Mouse (Mus musculus): Measurements from ENCODE around the gene Snrpg. TPM values are rescaled to one million over a fixed set of nuclear protein-coding genes. Genes with fewer than 3 reads are reported as not detected.
"Not testable (repeated sequence)": the region's sequence is repeated elsewhere in the genome, so short reads cannot be mapped to it uniquely, and the experiment has no call there.

The Snrpg gene
- 46.0 to 69.5 TPM (median 61.3 TPM) in 3 replicates for total RNA-seq (2017)

DNA sequence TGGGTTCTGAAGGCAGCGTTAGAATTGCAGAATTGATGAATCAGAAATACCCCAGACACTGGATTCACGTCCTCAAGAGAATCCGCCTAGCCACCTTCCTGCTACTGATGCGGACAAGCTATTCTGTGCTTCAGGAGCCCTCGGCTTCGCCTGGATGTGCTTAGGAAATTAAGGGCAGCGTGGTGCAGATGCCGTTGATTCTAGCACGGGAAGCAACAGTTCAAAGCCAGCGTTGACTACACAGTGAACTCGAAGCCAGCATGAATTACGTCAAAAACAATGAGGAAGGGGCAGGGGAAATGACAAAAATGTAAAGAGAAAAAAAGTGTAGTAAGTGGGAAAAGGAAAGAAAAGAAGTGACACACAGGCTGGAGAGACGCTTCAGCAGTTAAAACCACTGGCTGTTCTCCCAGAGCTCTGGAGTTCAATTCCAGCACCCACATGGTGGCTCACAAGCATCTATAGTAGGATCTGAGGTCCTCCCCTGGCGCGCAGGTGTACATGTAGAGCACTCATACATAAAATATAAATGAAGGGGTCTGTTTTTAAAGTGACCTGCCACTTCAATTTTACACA lies at the start of gene Snrpg:
Gene Snrpg, plus strand, starts transcription at position 541 of the 576 bp plus-strand sequence.
- no peak for ATAC-seq (replicated peaks; ENCODE audit: insufficient number of reproducible peaks, low FRiP score, low TSS enrichment, poor library complexity, severe bottlenecking)

DNA sequence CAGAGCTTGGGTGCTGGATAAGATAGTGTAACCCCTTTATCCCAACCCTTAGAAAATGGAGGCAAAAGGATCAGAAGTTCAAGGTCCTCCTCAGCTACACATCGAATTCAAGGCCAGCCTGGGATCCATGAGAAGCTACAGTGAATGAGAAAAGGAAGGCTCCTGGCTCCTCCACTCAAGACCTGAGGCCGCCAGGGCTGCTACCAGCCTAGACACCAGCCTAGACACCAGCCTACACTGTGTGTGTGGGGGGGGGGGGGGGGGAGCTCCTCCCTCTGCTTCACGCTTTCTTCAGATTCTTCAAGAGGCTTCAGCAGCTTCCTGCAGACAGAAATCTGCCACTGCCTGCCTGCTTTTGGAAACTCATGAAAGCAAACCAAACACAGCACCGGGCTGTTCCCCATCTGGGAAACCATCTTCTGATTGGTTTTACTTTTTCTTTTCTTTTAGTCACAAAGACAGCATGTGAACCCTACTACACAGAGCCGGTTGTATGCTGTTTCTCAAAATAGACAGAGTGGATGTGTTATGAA lies 49.0 kb upstream of the Snrpg start:
- ATAC-seq (replicated peaks; ENCODE audit: insufficient number of reproducible peaks, low FRiP score, low TSS enrichment, poor library complexity, severe bottlenecking), result no peak

DNA sequence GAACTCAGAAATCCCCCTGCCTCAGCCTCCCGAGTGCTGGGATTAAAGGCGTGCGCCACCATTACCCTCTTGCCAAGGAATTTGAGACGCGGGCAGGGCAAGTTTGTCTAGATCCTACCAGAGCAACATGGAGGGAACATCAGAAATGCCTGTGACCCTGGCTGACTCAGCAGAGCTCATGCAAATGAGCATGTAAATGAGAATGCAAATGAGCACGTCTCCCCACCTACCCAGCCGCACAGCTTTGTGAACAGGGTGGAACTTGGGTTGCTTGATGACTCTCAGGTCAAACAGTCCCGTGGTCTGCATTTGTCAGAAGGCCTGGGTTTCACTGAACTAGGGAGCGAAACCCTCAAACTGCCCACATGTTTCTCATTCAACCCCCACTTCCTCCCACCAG lies 48.1 kb upstream of the Snrpg start:
- ATAC-seq (replicated peaks; ENCODE audit: insufficient number of reproducible peaks, low FRiP score, low TSS enrichment, poor library complexity, severe bottlenecking), result no peak

DNA sequence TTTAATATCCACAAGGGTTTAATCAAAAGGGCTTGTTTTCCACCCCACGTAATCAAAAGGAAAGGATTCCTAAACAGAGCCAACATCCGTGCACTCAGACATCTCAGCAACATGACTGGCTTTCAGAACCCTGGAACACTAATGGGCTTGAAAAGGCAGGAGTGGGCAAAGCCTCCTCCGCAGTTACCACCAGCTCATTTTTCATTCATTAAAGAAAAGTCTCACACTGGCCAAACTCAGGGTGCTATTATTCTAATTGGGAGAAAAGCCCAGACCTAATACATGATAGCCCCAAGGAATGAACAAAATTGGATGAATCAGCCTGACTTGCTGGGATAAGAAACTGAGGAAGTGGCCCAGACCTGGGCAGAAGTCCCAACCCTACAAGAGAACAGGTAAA lies 46.7 kb upstream of the Snrpg start:
- no peak for ATAC-seq (replicated peaks; ENCODE audit: insufficient number of reproducible peaks, low FRiP score, low TSS enrichment, poor library complexity, severe bottlenecking)

DNA sequence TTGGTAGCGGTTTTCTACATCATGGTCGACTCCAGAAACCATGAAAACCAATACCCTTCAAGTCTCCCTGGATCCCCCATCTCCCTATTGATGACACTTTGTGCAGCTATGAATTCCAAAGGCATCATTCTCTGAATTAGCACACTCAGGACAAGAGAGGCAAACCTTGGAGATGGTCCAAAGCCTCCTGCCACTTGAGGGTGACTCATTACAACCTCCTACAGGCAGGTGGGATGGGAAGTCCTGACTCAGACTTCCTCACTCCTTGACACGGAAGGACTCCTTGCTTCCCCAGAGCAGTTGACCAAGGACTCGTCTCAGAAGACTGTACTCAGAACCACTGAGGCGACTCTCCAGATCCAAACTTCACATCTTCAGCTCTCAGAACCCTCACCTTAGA lies 45.5 kb upstream of the Snrpg start:
- ATAC-seq (replicated peaks; ENCODE audit: insufficient number of reproducible peaks, low FRiP score, low TSS enrichment, poor library complexity, severe bottlenecking), result no peak

DNA sequence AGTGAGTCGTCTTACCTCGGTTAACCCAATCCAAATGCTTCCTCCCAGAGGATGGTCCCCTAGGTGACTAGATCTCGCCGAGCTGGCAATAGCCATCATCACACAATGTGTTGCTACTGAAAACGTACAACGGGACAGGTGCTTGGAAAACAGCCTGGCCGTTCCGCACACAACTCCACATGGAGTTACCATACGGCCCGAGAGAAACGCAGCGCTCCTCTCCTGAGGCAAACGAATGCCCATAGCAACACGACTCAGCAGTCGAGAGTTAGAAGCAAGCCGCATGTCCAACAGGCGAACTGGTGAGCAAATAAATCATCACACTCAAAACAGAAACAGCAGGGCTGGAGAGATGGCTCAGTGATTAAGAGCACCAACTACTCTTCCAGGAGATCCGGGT lies 44.2 kb upstream of the Snrpg start:
- ATAC-seq (replicated peaks; ENCODE audit: insufficient number of reproducible peaks, low FRiP score, low TSS enrichment, poor library complexity, severe bottlenecking), result no peak

DNA sequence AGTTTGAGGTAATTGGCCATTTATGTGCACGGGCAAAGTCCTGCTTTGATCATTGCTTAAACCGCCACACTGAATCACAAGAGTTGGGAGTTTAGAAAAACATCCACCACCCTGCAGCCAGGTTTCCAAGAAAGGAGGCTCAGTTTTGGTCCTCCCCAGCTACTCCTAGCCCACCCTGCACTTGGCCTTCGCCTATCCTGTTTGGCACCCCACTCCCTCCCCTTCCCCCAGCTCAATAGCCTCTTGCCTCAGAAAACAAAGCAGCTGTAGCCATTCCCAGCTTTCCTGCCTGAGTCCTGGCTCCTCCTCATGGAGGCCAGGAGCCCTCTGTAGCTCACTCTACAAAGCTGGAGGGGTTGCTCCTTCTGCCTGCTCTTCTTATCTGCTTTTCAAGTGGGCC lies 42.7 kb upstream of the Snrpg start:
- no peak for ATAC-seq (replicated peaks; ENCODE audit: insufficient number of reproducible peaks, low FRiP score, low TSS enrichment, poor library complexity, severe bottlenecking)

DNA sequence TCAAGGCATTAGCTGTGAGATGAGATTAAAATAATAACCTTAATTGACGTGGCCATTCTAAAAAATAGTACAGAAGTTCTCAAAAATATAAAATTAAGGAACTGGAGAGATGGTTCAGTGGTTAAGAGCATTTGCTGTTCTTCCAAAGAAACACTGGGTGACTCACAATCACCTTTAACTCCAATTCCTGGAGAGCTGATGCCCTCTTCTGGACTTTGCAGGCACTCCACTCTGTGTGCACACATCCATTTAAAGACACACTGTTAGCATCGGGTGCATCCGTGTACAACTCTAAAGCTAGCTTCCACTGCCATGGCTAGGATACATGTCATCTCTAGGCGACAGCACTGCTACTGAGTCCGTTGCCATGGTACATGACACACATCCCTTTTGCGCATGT lies 41.2 kb upstream of the Snrpg start:
- no peak for ATAC-seq (replicated peaks; ENCODE audit: insufficient number of reproducible peaks, low FRiP score, low TSS enrichment, poor library complexity, severe bottlenecking)

DNA sequence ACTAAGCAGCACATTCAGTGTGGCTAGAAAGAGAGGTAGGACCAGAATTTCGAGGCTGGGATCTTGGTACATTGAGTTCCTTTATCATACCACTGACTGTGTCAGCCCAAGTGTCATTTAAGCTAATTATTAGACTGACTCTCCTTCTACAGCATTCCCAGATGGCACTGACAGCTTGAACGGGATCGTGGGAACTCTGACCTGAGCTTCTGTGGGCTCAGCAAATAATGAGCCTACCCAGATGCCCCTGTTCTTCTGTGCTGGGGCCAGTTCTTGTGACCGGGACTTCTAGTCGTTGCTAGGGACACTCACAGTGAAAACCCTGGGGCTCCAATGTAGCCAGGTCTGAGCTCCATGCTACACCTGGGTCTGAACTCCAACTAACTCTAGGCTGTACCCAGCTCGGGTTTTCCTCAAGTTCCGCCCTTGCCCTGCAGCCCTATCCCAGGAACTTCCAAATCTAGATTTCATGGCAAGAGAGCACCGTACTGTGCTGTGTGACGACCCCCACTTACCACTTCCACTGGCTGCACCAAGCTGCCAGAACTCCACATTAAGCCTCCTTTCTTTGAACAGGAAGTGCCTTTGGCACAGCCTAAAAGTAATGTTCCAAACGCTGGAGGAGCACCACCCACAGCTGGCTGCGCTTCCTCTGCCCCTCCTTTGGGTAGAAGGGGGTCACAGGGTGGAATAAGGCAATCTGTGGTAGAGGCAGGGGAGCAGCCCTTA lies 35.8 kb upstream of the Snrpg start:
- ATAC-seq (replicated peaks; ENCODE audit: insufficient number of reproducible peaks, low FRiP score, low TSS enrichment, poor library complexity, severe bottlenecking), result no peak

DNA sequence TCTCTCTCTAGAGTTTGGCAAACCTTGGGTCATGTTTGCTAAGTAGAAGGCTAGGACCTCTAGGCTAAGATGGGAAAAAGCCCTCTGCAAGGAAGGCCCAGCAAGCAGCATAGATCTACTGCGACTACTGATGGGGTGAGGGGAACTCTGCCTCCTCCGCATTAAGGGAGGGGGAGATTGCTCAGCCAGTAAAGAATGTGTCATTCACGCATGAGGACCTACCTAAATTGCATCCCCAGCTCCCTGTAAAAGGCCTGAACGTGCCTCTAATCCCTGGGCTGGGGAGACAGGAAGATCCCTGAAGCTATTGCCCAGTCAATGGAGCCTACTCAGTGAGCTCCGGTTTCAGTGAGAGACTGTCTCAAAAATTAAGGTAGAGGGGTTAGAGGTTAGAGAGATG lies 35.2 kb upstream of the Snrpg start:
- no peak for ATAC-seq (replicated peaks; ENCODE audit: insufficient number of reproducible peaks, low FRiP score, low TSS enrichment, poor library complexity, severe bottlenecking)

DNA sequence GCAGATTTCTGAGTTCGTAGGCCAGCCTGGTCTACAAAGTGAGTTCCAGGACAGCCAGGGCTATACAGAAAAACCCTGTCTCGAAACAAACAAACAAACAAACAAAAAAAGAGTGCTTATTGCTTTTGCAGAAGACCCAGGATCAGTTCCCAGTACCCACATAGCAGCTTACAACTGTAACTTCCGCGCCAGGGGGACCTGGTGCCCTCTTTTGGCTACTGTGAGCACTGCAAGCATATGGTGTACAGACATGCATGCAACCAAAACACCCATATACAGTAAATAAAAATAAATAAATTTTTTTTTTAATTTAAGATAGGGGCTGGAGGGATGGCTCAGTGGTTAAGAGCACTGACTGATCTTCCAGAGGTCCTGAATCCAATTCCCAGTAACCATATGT lies 34.8 kb upstream of the Snrpg start:
- not testable (repeated sequence) for ATAC-seq (replicated peaks; ENCODE audit: insufficient number of reproducible peaks, low FRiP score, low TSS enrichment, poor library complexity, severe bottlenecking)

DNA sequence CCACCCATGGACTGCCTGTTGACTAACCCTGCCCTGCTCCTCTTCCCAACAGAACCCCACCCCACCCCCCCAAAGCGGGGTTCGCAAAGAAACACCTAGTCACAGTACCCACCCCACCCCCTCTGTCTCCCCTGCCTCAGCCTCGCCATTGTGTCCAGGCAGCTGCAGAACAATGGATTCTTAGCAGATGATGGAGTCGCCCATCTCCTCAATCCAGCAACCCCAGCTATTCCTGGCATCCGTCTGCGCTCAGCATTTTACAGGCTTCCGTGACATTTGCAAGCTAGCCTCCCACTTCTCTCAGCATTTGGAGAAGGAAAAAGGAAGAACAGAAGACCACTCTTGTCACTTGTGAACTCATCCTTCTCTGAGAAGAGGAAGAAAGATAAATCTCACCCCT lies 27.4 kb upstream of the Snrpg start:
- no peak for ATAC-seq (replicated peaks; ENCODE audit: insufficient number of reproducible peaks, low FRiP score, low TSS enrichment, poor library complexity, severe bottlenecking)

DNA sequence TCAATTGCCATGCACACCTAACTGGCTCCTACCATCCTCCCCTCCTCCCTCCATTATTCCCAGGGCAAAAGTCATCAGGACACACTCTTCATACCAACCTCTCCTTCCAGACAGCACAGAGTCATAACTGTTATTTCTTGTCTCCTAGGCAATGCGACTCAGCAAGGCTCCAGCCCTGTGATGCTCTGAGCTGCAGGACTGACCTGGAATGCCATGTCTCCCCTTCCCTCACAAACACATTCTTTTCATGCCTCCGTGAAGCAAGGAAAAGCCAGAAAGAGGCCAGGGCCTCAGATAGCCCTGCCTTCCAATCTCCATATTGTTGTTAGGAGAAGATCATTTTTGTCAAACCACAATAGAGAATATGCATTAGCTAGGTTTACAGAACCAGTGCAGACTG lies 25.0 kb upstream of the Snrpg start:
- ATAC-seq (replicated peaks; ENCODE audit: insufficient number of reproducible peaks, low FRiP score, low TSS enrichment, poor library complexity, severe bottlenecking), result no peak

DNA sequence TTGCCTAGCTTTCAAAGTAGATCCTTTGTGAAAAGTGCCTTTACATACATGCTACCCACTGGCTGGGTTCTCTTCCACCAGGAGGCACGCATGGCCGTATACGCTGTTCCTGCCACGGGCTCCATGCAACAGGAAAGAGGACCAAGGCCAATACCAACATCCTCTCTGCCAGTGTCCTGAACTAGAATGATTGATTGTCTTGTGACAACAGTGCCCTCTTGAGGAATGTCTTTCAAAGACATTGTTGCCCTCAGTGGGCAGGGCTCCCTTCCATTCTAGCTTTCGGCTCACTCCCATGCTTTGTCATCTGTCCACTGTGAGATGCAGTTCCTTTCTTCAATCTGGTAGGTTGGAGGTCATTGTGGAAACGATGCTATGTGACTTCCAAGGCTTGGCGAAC lies 21.8 kb upstream of the Snrpg start:
- no peak for ATAC-seq (replicated peaks; ENCODE audit: insufficient number of reproducible peaks, low FRiP score, low TSS enrichment, poor library complexity, severe bottlenecking)

DNA sequence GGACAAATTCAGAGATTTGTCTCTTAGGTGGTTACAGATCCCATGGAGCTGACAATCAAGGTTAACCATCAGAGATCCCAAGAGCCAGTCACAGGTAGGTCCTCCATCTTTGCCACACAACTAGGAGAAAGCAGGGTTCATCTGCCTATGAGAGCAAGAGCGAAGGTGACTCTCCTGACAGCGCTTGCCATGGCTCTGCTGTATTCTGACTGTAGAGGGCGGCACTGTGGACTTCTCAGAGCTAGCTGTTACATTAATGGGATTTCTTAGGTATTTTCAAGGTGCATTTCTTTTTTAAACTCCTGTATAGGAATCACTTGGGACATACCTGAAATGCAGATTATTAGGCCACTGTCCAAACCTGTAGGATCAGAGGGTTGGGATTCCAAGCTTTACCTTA lies 16.2 kb upstream of the Snrpg start:
- ATAC-seq (replicated peaks; ENCODE audit: insufficient number of reproducible peaks, low FRiP score, low TSS enrichment, poor library complexity, severe bottlenecking), result no peak

DNA sequence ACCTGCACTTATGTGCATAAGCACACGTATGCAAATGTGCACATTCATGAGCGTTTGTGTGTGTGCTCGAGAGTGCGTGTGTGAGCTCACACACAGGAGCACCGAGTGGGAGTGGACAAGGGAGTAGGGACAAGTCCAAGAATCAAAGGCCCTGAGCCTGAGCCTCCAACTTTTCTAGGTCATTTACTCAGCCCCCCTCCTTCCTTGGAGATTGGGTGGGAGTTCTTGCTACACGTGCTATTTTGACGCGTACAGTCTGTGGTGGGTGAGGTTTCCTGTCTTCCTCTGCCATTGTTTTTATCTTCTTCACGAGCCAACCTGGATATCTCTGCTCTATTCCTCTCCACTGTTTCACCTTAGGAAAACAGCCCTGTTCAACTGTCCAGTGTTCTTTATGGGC lies 14.1 kb upstream of the Snrpg start:
- ATAC-seq (replicated peaks; ENCODE audit: insufficient number of reproducible peaks, low FRiP score, low TSS enrichment, poor library complexity, severe bottlenecking), result no peak

DNA sequence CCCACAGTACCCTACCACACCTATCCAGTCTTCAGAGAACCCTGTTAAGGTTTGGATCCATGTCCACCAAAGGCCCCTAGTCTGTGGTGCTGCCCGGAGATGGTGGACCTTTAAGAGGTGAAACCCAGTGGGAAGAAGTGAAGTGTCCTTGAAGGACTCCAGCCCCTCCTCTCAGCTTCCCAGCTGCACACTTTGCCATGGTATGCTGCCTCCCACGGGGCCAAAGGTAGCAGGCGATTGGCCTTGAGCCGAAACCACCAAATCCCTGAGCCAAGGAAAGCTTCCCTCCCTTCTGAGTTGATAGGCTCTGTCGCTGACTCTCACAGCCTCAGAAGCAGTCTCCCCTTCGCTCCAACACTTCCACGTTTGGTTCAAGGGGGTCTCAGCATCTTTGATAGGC lies 10.4 kb upstream of the Snrpg start:
- no peak for ATAC-seq (replicated peaks; ENCODE audit: insufficient number of reproducible peaks, low FRiP score, low TSS enrichment, poor library complexity, severe bottlenecking)

DNA sequence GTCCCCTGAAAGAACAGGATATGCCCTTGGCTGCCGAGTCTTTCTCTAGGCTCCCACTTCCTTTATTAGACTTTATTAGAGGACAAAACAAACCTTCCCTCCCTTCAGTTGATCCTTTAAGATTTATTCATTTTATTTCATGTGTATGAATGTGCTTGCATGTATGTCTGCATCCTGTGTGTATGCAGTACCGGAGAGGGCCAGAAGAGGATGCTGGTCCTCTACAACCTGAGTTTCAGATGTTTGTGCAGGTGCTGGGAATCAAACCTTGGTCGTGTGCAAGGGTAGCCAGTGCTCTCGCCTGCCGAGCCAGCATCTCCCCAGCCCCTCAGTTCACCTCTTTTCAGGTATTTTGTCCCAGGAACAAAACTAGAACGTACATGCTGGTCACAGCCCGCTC lies 9.7 kb upstream of the Snrpg start:
- no peak for ATAC-seq (replicated peaks; ENCODE audit: insufficient number of reproducible peaks, low FRiP score, low TSS enrichment, poor library complexity, severe bottlenecking)

DNA sequence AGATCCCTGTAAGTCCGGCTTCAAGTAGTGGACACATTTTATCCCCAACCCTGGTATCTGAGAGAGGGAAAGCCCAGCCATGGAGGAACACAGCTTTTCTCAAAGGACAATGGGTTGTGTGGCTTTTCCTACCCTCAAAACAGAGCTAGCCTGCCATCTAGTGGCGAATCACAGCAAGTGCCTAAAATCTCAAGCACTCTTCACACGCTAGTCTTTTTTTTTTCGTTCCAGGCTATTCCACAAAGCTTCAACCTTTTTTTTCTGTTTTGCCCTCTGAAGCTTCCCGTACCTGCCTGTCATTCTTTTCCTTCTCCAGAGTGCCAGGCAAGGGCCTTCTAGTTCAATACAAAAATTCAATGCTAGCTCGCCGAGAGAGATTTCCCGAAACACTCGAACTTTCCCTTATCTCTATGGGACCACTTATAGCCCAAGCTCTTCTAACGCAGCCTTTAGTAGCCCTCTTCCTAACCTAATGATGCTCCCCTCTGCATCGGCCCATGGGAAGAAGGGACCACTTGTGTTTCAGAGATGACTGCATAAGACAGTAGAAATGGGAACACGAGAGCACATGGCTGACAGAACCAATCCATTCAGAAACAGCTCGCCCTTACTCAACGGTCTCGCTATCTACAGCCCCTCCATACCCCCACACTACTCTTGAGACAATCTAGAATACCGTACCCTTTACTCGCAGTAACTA lies 6.5 kb upstream of the Snrpg start:
- ATAC-seq (replicated peaks; ENCODE audit: insufficient number of reproducible peaks, low FRiP score, low TSS enrichment, poor library complexity, severe bottlenecking), result peak; percentile 37
